Mouse (Mus musculus) heart, adult 2 months (tissue): ENCODE results near the gene Fam193a.
A peak's percentile ranks its signal among the peaks of the same experiment; 100 is the strongest.

ENCODE experiments used
- CTCF ChIP-seq: fragments of 200-600 bp; IDR thresholded peaks from 2 replicates; pipeline ENCODE4 v1.8.1; 2022; ENCODE audit warnings: antibody characterized with exemption, mild to moderate bottlenecking, moderate library complexity
- POLR2A ChIP-seq: fragments of 200-500 bp; IDR thresholded peaks from 2 replicates; pipeline ENCODE4 v1.6.1; 2011; ENCODE audit warnings: mild to moderate bottlenecking, low read depth, low read length, control low read depth; ENCODE audit not compliant: insufficient read depth

- TF ChIP-seq POLR2A (no peak), CTCF (peak; percentile 91)
Measured at GRCm38 (mm10) chr5:34517913-34518312, 148.2 kb downstream of the Fam193a start.
